Mouse (Mus musculus) activated CD4-positive, CD25-positive, alpha-beta regulatory T cell (primary cell): ENCODE results near the gene Ddx20. TPM values are rescaled to one million over a fixed set of nuclear protein-coding genes. Genes with fewer than 3 reads are reported as not detected.

Experiments used
- polyA plus RNA-seq, 2 experiments: library from polyadenylated mRNA; unstranded; fragments of 100-300 nt; shearing (Covaris generic); gene quantifications; one replicate each; pipeline ENCODE4 v1.2.1; 2017

The Ddx20 gene
- 10 to 100 TPM; 21.0 to 22.9 TPM for polyA plus RNA-seq

GRCm38 (mm10) chr3:105687324-105688060 is at the start of gene Ddx20:
Gene Ddx20 (minus strand): TSS chr3:105687574.

DNA sequence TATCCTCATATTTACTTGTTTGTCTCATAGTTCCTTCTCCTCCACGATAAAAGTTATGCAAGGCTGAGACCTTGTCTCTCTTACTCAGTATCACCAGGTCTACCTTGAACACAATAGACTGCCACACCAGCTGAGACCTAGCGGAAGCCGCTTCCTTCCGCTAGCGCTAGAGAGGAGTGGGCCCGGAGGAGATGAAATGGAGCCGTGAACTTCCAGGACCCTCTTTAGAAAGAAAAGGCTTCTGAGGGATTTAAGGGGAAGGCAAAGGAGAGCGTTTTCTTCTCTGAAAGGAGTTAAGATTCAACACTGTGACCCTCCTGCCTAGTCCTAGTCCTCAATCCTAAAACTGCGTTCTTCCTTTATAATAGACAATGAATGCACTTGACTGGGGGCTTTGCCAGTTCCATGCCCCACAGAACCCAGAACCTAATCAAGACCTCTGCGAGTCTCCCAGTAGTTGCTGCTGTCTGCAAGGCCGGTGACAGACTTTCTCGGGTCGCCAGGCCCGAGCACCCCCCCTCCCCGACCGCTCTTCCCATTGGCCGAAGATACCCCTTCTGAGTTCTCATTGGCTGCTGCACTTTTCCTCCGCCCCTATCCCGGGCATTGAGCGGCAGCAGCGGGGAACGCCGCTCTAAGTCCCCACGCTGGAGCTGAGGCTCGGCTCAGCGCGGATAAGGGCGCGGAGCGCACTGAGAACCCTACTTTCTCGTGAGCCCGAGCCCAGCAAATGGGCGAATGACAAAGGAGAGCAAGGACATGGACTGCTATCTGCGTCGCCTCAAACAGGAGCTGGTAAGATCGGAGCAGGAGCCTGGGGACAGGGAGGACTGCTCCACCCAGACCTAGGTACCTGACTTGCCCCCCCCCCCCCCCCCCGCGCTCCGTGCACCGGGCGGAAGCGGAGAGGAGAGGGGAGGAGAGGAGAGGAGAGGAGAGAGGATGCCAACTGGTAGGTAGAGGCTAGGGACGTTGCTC is 16.9 kb upstream of the Ddx20 start, which contains the start of gene Inka2:
TSS of gene Inka2 (plus strand) at position 569 of the 978 bp plus-strand sequence.

Other genes with a start within 250 kb of the Ddx20 start
- under 1 TPM in 1 of 2 experiments, not detected in 1; 0.18 TPM for gene Kcnd3, start 235.2 kb downstream of the Ddx20 start, polyA plus RNA-seq
- 1 to 10 TPM; 2.2 to 3.7 TPM for gene Inka2, start 17.0 kb upstream of the Ddx20 start, polyA plus RNA-seq
- 100 to 1,000 TPM; 298 to 399 TPM for gene Rap1a, start 113.8 kb upstream of the Ddx20 start, polyA plus RNA-seq
- under 1 TPM; 0.08 to 0.64 TPM for gene Adora3, start 183.3 kb upstream of the Ddx20 start, polyA plus RNA-seq
- gene Tmigd3, start 183.3 kb upstream of the Ddx20 start, polyA plus RNA-seq = under 1 TPM in 1 of 2 experiments, not detected in 1; 0.20 TPM
- gene I830077J02Rik, start 245.1 kb upstream of the Ddx20 start, polyA plus RNA-seq = under 1 TPM; 0.58 to 0.70 TPM